Mouse (Mus musculus): ENCODE measurements around the gene Tnnc2.

The Tnnc2 gene

GRCm38 (mm10) chr2:164795868-164796267 lies 16.1 kb upstream of the Tnnc2 start:
- DNase-seq (ENCODE audit: low spot score), result no peak

DNA sequence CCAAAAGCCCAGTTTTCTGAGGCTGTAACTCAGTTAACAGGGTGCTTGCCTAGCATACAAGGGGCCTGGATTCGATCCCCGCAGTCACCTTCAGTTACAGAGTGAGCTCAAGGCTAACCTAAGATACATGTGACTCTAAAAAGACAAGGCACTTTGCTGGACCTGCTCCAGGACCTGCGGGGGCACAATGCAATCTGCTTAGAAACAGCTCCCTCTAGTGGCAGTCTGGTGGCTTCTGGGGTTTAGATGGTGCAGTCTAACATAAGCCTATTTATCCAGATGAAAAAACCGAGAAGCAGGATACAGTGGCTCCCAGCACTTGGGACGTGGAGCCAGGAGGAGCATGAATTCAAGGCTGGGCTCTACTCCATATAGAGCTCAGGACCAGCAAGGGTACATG lies 14.5 kb upstream of the Tnnc2 start:
- DNase-seq (ENCODE audit: low spot score), result no peak

DNA sequence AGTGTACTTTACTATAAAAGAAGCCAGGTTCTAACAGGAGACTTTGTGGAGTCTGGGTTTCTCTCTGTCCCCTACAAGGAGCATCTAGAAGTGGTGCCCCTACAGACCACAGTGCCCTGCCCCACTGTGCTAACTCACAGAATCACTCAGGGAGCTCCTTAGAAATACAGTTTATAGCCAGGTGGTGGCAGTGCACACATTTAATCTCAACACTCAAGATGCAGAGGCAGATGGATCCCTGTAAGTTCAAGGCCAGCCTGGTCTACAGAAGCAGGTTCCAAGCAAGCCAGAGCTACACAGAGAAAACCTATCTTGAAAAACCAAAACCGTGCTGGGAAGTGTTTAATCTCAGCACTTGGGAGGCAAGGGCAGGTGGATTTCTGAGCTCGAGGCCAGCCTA lies 14.0 kb upstream of the Tnnc2 start:
- DNase-seq (ENCODE audit: low spot score), result no peak

- no peak for DNase-seq (ENCODE audit: low spot score)
Measured at GRCm38 (mm10) chr2:164793236-164793635, 13.5 kb upstream of the Tnnc2 start.

DNA sequence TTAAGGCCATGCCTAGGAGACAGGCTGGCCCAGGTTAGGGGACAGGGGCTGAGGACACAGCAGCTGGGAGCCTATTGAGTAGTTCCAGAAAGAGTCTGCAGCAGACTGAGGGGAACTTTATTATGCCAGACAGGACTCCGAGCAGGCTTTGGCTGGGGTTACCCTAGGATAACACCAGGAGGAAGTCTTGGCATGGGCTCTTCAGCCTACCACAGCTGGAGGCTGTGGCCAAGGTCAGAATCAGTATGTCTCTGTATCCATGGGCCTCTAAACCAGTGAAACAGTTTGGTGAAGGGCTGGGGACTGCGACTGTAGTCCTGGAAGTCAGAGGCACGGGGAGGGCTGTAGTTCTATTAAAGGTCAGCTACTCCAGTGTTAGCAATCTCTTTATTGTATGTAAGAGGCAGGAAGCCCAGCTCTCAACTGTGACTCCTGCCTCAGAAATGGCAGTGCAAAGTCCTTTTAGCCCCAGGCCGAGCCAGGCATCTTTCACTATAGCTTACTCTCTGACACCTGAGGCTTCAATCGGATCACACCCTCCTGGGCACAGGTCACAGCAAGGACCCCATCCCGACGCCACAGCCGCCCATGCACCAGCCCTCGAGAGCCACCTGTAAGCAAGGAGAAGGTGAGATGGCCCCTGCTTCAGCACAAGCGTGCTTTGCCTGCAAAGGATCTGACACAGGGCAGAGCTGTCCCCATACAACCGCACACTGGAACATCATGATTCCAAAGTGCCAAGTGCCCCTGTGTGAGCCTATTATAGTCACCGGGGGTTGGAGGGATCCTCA lies 12.8 kb upstream of the Tnnc2 start:
- no peak for DNase-seq (ENCODE audit: low spot score)

GRCm38 (mm10) chr2:164791841-164792261 lies 12.1 kb upstream of the Tnnc2 start:
- DNase-seq (ENCODE audit: low spot score), result no peak

DNA sequence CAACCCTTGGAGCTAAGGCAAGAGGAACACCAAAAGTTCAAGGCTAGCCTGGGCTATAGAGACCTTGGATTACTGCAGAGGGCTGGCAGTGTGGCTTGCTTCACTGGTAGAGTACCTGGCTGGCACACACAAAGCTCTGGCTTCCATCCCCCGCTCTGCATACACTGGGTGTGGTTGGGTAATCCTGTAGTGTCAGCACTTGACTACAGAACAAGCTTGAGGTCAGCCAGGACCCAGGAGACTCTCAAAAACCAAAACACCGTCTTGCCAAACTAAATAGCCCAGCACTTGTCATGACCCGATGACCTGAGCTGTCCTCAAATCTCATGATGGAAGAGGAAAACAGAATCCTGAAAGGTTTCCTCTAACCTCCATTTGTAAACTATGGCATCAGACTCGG lies 10.7 kb upstream of the Tnnc2 start:
- DNase-seq (ENCODE audit: low spot score), result no peak

DNA sequence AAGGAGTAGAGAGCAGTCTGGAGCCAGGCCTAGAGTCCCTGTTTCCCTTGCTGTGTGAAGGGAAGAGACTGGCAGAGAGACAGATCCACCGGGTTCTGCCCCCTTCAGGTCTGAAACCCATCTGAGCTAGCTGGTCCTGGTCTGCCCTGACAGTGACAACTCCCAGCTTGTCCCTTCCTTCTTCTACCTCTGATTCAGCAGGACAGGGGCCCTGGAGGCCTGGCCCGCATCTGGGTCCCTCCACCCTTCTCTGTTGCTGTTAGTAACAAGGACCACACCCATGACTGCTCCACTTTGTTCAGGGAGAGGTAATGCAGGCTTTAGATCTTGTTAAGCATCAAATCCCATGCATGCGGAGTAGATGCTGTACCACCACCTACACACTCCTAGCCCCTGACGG lies 8.6 kb upstream of the Tnnc2 start:
- DNase-seq (ENCODE audit: low spot score), result no peak

- DNase-seq (ENCODE audit: low spot score), result no peak
Measured at GRCm38 (mm10) chr2:164787779-164788178, 8.0 kb upstream of the Tnnc2 start.

DNA sequence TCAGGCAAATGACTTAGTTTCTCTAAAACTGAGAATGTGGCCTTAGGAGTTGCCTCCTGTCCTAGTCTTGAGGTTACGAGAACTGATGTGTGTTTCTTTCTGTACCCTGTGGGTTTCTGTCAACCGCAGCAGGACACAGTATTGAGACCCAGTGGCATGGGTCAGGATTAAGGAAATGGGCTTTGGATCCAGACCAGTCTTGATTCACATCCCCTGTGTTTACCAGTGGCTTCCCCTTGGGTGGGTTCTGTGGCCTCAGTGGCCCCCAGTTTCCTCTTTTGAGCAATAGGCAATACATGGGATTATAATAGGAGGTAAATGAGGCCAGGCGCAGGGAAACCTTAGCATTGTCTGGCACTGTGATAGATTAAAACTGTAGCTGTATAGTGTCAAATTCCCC lies 7.3 kb upstream of the Tnnc2 start:
- no peak for DNase-seq (ENCODE audit: low spot score)

DNA sequence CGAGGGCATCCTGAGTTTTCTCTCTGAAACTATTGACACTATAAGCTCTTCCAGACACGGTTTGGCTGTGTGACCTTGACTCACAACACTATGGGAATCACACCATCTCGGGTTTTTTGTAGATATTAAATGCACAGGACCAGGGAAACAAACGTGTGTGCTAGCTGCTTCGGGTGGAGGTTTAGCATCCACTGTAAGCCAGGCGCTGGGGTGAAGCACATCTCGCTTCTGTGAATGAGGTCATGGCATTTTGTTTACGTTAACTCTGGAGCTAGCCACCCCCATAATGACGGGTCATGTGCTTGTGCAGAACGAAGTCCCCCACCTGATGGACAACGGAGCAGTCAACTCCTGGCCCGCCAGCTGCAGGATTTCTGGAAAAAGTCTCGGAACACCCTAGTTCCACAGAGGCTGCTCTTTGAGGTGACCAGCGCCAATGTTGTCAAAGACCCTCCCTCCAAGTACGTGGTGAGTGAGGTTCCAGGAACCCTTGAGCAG lies 6.7 kb upstream of the Tnnc2 start:
- DNase-seq (ENCODE audit: low spot score), result no peak

- DNase-seq (ENCODE audit: low spot score), result peak; percentile 68
Measured at GRCm38 (mm10) chr2:164785481-164786387, 6.0 kb upstream of the Tnnc2 start, which contains the start of gene Snx21. TSS of gene Snx21 (plus strand) at chr2:164785823.

GRCm38 (mm10) chr2:164784869-164785420 lies 5.2 kb upstream of the Tnnc2 start:
- no peak for DNase-seq (ENCODE audit: low spot score)

DNA sequence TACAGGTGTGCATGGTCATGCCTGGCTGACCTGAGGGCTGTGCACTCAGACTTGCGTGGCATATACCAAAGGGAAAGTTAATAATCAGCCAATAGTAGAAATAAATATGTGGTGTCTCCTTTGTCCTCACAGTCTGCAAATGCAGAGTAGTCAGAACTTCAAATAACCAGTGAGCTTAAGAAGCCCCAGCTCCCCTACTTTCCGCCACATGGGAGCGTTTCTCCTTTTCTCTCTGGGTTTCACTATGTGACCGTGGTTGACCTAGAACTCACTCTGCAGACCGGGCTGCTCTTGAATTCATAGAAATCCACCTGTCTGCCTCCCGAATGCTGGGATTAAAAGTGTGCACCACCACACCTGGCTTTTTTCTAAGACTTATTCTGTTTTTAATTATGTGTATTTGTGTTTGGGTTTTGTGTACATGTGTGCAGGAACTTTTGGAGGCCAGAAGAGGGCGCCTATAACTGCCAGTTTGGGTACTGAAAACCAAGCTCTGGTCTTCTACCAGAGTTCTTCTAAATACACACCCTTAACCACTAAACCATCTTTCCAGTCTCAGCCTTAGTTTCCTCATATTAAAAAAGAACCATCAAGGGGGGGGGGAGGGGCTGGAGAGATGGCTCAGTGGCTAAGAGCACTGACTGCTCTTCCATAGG lies 4.3 kb upstream of the Tnnc2 start:
- DNase-seq (ENCODE audit: low spot score), result no peak

DNA sequence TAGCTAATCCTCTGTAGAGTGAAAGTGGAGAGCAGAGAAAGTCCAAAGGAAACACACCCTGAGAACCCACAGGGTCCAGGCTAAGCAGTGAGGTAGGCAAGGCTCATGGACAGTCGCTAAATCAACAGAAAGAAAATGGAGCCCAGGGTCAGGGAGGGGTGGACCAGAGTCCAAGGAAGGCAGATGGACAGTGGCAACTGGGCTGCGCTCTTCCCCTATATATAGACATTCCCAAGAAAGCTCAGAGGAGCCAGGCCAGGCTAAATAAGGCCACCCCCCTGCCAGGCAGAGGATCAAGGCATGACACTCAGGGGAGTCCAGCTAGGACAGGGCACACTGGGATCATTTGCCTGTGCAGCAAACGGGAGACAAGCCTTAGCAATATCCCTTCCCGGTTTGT lies 2.1 kb upstream of the Tnnc2 start:
- no peak for DNase-seq (ENCODE audit: low spot score)

DNA sequence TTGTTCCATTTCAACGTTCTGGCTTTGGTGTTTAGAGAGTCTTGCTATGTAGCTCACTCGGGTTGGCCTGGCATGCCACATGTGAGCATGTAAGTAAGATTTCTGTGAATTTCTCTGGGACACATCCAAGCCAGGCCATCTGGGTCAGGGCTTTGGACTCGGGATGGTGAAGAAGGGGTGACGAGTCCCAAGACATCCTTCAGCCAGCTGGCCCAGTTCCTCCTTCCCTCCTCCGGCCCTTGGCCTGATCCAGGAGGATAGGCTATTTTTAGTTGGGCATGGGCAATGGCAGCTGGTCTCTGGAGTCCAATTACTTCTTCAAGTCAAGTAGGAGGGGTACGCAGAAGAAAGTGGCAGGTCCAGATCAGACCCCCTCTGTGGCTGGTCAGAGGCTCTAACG lies 958 bp downstream of the Tnnc2 start:
- no peak for DNase-seq (ENCODE audit: low spot score)

GRCm38 (mm10) chr2:164778015-164778287 lies 1.8 kb downstream of the Tnnc2 start:
- DNase-seq (ENCODE audit: low spot score), result no peak

DNA sequence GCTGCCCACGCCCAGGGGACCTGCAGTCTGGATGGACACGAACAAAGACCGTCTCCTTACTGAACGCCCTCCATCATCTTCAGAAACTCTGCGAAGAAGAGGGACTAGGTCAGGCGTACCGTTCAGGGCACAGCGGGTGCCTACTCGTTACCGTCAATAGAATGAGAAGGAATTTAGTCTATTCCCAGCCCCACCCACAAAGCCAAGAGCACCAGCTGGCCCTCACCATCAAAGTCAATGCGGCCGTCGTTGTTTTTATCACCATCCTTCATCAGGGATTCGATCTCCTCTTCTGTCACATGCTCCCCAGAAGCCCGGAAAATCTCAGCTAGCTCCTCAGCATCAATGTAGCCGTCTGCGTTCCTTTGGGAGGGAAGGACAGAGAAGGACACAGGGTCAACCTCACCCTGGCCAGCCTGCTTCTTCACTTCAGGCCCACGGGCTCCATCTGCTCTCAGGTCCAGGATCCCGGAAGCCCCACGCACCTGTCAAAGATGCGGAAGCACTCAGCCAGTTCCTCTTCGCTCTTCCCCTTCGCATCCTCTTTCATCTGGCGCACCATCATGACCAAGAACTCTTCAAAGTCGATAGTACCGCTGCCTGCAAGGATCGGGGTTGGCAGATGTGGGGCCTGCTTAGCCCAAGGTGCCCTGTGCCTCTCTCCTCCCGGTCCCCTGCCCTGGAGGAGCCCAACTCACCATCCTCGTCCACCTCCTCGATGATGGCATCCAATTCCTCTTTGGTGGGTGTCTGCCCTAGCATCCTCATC lies 2.3 kb downstream of the Tnnc2 start:
- DNase-seq (ENCODE audit: low spot score), result no peak

GRCm38 (mm10) chr2:164776801-164777200 lies 3.0 kb downstream of the Tnnc2 start:
- no peak for DNase-seq (ENCODE audit: low spot score)

GRCm38 (mm10) chr2:164776130-164776529 lies 3.6 kb downstream of the Tnnc2 start:
- DNase-seq (ENCODE audit: low spot score), result no peak

DNA sequence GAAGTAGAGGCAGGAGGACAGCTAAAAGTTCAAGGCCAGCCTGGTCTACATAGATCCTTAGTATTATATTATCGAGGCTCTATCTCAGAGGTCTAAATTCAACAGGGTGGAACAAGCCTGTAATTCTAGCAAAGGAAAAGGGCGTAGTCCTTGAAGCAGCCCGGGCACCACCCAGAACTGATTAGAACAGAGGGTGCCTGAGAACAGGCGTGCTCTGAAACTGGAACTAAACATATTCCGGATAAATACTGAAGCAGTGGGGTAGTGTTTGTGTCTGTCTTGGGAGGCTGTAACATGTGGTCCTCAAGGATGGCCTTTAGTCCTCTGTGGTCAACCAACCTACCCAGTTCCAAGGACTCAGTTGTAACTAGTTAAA lies 5.8 kb downstream of the Tnnc2 start:
- no peak for DNase-seq (ENCODE audit: low spot score)

All from urinary bladder, postnatal 10 days (tissue).